Mouse (Mus musculus) kidney, postnatal 4 days (tissue): ENCODE results near the gene Gm21974.
"Not testable (repeated sequence)": the region's sequence is repeated elsewhere in the genome, so short reads cannot be mapped to it uniquely, and the experiment has no call there.

Experiments
- DNase-seq, 2 experiments: peaks; one replicate each; pipeline ENCODE4 v3.0.0; 2021; ENCODE audit warnings: mixed read lengths in 2 of 2

The Gm21974 gene

DNA sequence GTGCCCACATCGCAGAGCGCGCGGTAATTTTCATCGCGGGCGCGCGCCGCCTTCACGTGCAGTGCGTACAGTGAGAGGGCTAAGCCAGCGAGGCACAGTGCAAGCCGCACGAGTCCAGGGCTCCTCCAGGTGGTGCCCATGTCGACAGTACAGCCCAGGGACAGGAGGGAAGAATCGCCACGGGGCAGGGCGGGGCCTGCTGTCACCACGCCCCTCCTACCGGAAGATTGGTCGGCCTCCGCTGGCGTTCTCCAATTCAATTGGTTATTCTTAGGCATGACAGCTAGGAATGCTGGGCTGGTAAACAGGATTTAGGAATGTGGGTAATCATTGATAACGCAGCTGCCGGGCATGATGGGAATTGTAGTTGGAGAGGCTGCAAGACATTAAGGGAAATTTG is at the start of gene Gm21974, which contains the start of gene Vkorc1:
TSS of gene Gm21974 (minus strand) at position 13 of the 400 bp plus-strand sequence.
TSS of gene Vkorc1 (minus strand) at position 176 of the 400 bp plus-strand sequence.
- peak; percentile 96 to 98 for DNase-seq

GRCm38 (mm10) chr7:127944614-127945013 is 49.4 kb upstream of the Gm21974 start:
- peak in 1 of 2 experiments; percentile 57 for DNase-seq

GRCm38 (mm10) chr7:127942097-127942496 is 46.8 kb upstream of the Gm21974 start:
- DNase-seq: not testable (repeated sequence)

DNA sequence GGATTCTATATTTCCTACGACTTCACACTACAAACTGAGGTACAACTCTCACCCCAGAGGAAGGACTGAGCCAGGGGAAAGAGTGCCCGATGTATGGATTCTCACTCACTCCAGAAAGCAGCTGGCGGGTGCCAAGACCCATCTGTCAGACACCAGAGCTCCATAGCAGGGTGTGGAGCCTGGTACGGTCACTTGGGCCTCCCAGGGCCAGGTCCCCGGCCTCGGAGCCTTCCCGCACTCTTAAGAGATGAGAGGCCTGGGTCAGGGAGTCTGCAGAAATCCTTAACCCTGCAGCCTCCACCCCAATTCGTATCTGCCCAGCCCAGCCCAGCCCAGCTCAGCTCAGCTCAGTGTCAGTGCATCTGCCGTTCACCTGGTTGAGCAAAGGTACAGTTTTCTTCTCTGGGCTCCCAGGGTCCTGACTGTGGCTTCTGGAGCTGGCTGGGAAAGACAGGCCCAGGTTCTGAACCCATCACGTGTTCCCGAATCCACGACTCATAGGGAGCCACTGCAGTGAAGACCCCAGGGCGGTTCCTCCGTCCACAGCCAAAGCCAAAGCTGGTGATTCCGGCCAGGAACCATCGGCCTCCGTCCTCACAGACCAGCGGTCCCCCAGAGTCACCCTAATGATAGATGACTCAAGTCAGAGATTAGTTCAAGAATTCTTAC is 41.1 kb upstream of the Gm21974 start:
- DNase-seq: no peak

- DNase-seq: no peak
These were observed 40.5 kb upstream of the Gm21974 start for GRCm38 (mm10) chr7:127935748-127936159.

DNA sequence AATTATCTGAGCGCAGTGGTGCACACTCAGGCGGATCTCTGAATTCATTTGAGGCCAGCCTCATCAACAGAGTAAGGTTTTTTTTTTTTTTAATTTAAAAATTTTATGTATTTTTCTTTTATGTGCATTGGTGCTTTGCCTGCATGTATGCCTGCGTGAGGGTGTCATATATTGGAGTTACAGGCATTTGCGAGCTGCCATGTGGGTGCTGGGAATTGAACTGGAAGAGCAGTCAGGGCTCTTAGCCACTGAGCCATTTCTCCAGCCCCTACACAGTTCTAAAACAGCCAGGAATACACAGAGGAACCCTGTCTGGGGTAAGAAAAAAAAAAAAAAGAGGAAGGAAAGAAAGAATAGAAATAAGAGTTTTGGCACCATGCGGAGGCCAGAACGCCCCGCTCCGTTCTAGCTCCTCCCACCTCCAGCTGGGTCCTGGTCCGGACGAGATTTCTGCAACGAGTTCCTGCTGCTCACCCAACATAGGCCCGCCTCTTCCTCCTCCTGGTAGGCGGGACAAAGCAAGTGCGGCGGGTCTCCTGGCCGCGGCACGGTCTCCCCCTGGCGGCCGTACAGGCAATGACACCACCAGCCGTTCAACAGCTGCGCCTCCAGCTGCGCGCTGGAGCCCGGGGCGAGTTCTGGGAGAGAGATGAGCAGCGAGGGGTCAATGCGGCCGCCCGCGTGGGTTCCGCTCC is 39.9 kb upstream of the Gm21974 start:
- peak; percentile 97 for DNase-seq

DNA sequence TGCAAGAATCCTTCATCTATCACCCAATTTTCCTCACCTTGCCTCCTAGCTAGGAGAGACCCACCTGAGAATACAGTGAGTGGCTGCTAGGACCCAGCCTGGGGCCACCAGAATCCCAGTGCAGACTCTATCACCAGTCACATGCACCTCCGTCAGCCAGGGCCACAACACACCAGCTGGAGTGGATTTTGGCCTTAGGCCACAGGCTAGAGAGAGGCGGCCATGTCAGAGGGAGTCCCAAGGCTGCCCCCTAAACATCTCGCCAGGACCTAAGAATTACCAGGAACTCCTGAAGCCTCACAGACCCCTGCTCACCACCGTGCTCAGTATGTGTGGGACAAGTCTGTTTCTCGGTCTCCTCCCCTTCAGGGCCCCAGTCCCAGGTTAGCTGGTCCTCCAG is 38.8 kb upstream of the Gm21974 start:
- no peak for DNase-seq

GRCm38 (mm10) chr7:127932273-127933031 is 37.2 kb upstream of the Gm21974 start:
- peak in 1 of 2 experiments; percentile 56 for DNase-seq

DNA sequence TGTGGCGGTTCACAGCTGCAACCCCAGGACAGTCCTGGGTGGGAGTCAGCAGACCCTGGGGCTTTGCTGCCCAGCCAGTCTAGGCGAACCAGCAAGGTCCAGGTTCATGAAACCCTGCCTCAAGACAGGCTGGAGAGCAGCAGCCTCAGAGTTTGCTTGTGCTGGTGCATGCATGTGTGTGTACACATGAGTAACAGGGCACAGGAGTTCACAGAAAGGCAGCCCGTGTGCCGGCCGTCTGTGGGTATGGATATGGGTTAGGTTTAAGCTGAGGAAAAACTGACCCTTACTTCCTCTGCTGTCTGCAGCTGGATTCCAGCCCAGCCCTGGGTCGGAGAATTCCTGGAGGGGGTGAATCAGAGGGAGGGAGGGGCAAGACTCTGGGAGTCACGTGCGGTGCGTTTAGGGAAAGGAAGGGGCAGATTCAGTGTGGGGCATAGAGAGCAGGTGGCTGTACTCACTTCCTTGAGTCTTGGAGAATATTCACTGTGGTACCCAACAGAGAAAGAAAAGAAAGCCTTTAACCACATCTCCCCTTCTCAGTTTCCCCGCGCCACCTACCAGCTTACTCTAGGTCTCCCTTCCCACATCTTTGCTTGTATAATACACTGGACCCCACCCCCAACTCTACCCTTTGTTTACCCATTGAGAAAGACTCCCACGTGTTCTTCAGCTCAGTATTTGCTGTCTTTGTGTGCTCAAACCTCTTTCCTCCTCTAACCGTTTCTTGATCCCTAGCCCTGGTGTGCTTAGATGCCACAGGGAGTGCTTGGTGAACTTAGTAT is 36.3 kb upstream of the Gm21974 start:
- peak; percentile 74 to 81 for DNase-seq

- no peak for DNase-seq
These were observed 35.4 kb upstream of the Gm21974 start for GRCm38 (mm10) chr7:127930636-127931035.

- peak; percentile 77 to 87 for DNase-seq
These were observed 34.7 kb upstream of the Gm21974 start, which contains the start of gene Prss8 for GRCm38 (mm10) chr7:127929923-127930322. Prss8 (minus strand) TSS chr7:127930104.

- peak; percentile 47 to 72 for DNase-seq
These were observed 33.3 kb upstream of the Gm21974 start for GRCm38 (mm10) chr7:127928596-127928995.

DNA sequence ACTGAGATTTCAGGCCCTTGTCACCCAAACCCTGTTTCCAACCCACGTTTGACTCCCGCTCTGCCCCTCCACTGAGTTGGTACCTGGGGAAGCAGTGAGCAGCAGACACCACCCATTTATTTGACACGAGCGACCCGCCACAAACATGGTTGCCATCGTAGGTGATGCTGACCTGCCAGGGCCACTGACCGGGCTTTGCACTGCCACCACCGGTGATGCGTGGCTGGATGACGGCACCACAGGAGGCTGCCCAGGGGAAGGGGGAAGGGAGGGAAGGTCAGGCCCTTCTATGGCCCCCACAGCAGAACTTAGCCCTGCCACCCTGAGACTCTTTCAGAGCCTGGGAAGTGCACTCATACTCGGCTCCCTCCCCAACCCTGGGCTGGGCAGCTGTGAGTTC is 32.5 kb upstream of the Gm21974 start:
- no peak for DNase-seq

GRCm38 (mm10) chr7:127926846-127927245 is 31.6 kb upstream of the Gm21974 start:
- DNase-seq: no peak

- DNase-seq: peak in 1 of 2 experiments; percentile 57
These were observed 30.8 kb upstream of the Gm21974 start for GRCm38 (mm10) chr7:127926066-127926465.

GRCm38 (mm10) chr7:127925252-127925651 is 30.0 kb upstream of the Gm21974 start:
- DNase-seq: peak; percentile 80 to 88

GRCm38 (mm10) chr7:127923714-127924113 is 28.5 kb upstream of the Gm21974 start:
- no peak for DNase-seq

DNA sequence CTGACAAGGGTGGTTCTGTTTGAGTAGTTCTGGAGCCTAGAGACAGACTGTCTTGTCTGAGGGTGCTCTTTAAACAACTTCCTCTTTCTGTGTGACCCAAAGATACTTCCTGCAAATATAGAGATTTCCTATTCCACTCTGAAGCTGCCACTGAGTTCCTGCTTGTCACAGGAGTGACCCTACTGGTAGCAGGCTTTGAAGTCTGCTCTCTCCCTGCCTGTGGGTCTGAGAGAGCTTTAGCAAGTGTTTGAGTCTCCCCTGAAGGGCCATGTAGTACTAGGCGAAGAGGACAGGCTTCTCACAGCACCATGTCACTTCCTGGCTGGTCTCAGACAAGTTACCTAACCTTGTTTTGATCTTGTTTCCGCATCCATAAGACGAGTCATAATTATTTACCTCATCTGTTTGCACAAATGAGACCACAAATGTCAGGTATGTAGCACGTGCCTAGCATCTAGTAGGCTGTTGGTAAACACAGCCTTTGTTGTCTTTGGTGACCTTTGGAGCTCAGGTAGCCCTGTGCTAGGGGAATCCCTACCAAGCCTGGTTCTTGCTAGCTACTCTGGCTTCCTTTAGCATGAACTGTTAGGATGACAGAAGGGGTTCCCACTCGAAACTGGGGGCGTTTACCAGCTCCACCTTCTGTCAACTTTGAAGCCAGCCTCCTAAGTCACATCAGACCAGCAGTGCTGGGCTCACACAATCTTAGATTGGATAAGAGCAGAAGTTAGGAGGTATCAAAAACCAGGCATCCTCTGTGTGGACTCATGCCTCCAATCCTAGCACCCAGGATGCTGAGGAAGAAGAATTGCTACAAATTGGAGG is 27.4 kb upstream of the Gm21974 start:
- no peak for DNase-seq

- peak; percentile 62 to 75 for DNase-seq
These were observed 26.3 kb upstream of the Gm21974 start for GRCm38 (mm10) chr7:127921516-127921915.

DNA sequence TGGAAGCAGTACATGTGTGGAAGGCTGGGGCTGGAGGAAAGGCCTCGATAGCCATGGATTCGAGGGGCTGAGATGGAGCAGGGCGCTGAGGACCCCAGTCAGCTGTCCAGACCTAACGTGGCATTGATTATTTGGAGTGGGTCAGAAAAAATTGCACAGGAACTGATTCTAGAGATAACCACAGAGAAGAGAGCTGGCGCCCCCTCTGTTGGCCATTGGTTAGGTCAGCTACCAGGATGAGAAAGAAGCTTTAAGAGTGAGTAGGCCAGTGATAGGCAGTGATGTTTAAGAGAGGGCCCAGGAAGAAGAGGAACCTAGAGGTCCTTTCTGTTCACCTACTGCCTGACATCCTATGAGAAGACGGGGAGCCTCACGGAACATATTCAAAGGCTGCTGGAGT is 24.0 kb upstream of the Gm21974 start:
- peak; percentile 65 to 72 for DNase-seq

GRCm38 (mm10) chr7:127918203-127918602 is 22.9 kb upstream of the Gm21974 start:
- DNase-seq: peak; percentile 76 to 81

GRCm38 (mm10) chr7:127915293-127915692 is 20.0 kb upstream of the Gm21974 start:
- DNase-seq: no peak
